Mouse (Mus musculus) adrenal gland, postnatal 36 days (tissue): ENCODE measurements around the gene Sestd1. TPM values are rescaled to one million over a fixed set of nuclear protein-coding genes. Genes with fewer than 3 reads are reported as not detected.

Source experiments
- DNase-seq, 2 experiments: peaks; one replicate each; pipeline ENCODE4 v3.0.0; 2021; ENCODE audit warnings: mixed read lengths in 1 of 2
- total RNA-seq, 2 experiments: library from RNA; stranded (reverse); gene quantifications; 2 replicates each; pipeline ENCODE4 v1.2.3; 2021

Gene Sestd1
- total RNA-seq, 2 experiments from 2014 or later, result 13.0 to 20.6 TPM

GRCm38 (mm10) chr2:77272953-77273352 is 7.4 kb downstream of the Sestd1 start:
- DNase-seq, result no peak

GRCm38 (mm10) chr2:77270781-77271180 is 9.6 kb downstream of the Sestd1 start:
- no peak for DNase-seq

- no peak for DNase-seq
These were observed 10.3 kb downstream of the Sestd1 start for GRCm38 (mm10) chr2:77270136-77270535.

GRCm38 (mm10) chr2:77268612-77269239 is 11.7 kb downstream of the Sestd1 start:
- DNase-seq, result peak; percentile 15 to 23

GRCm38 (mm10) chr2:77266931-77267330 is 13.5 kb downstream of the Sestd1 start:
- DNase-seq, result no peak

GRCm38 (mm10) chr2:77266011-77266410 is 14.4 kb downstream of the Sestd1 start:
- peak in 1 of 2 experiments; percentile 19 for DNase-seq

- DNase-seq, result no peak
These were observed 15.1 kb downstream of the Sestd1 start for GRCm38 (mm10) chr2:77265301-77265700.

GRCm38 (mm10) chr2:77264550-77264949 is 15.8 kb downstream of the Sestd1 start:
- DNase-seq, result no peak

- DNase-seq, result no peak
These were observed 16.6 kb downstream of the Sestd1 start for GRCm38 (mm10) chr2:77263477-77264435.

- DNase-seq, result peak in 1 of 2 experiments; percentile 17
These were observed 20.3 kb downstream of the Sestd1 start for GRCm38 (mm10) chr2:77260134-77260533.

- no peak for DNase-seq
These were observed 27.2 kb downstream of the Sestd1 start for GRCm38 (mm10) chr2:77253227-77253626.

GRCm38 (mm10) chr2:77251736-77252135 is 28.7 kb downstream of the Sestd1 start:
- DNase-seq, result no peak

GRCm38 (mm10) chr2:77249771-77250681 is 30.4 kb downstream of the Sestd1 start:
- DNase-seq, result peak; percentile 61 to 75

GRCm38 (mm10) chr2:77248416-77248815 is 32.0 kb downstream of the Sestd1 start:
- no peak for DNase-seq

GRCm38 (mm10) chr2:77247200-77247830 is 33.1 kb downstream of the Sestd1 start:
- DNase-seq, result no peak

GRCm38 (mm10) chr2:77245806-77246205 is 34.6 kb downstream of the Sestd1 start:
- DNase-seq, result no peak

- no peak for DNase-seq
These were observed 38.1 kb downstream of the Sestd1 start for GRCm38 (mm10) chr2:77242248-77242647.

- DNase-seq, result no peak
These were observed 41.8 kb downstream of the Sestd1 start for GRCm38 (mm10) chr2:77238607-77239006.

- DNase-seq, result no peak
These were observed 42.3 kb downstream of the Sestd1 start for GRCm38 (mm10) chr2:77238046-77238445.

- DNase-seq, result peak; percentile 12 to 29
These were observed 43.5 kb downstream of the Sestd1 start for GRCm38 (mm10) chr2:77236860-77237259.

- DNase-seq, result no peak
These were observed 44.5 kb downstream of the Sestd1 start for GRCm38 (mm10) chr2:77235896-77236295.

- no peak for DNase-seq
These were observed 47.8 kb downstream of the Sestd1 start for GRCm38 (mm10) chr2:77232604-77233003.
